Mouse (Mus musculus) hindbrain, postnatal 0 days (tissue): ENCODE results near the gene Cyp4f39. TPM values are rescaled to one million over a fixed set of nuclear protein-coding genes. Genes with fewer than 3 reads are reported as not detected.

Source experiments
- ATAC-seq: fragments of 200-750 bp; cut with Nextera tagmentation; 2 replicates; pipeline ENCODE4 v1.8.0; 2017; ENCODE audit warnings: mild to moderate bottlenecking, moderate TSS enrichment, moderate library complexity
- DNase-seq: peaks from one replicate; pipeline ENCODE4 v3.0.0-alpha.2; 2015; ENCODE audit warnings: low spot score
- H3K27ac ChIP-seq: fragments of 300-500 bp; sonication (generic); 2 replicates; pipeline ENCODE4 v1.5.1; 2014; ENCODE audit warnings: mild to moderate bottlenecking
- H3K27me3 ChIP-seq: fragments of 300-500 bp; sonication (generic); 2 replicates; pipeline ENCODE4 v1.6.1; 2014; ENCODE audit warnings: low read length, mixed read lengths; ENCODE audit not compliant: insufficient read depth
- H3K36me3 ChIP-seq: fragments of 300-500 bp; sonication (generic); 2 replicates; pipeline ENCODE4 v1.6.1; 2014; ENCODE audit warnings: low read length, mixed read lengths; ENCODE audit not compliant: insufficient read depth
- H3K4me1 ChIP-seq: fragments of 300-500 bp; sonication (generic); 2 replicates; pipeline ENCODE4 v1.6.1; 2014; ENCODE audit warnings: antibody characterized with exemption, low read length, mixed read lengths; ENCODE audit not compliant: insufficient read depth
- H3K4me2 ChIP-seq: fragments of 300-500 bp; sonication (generic); 2 replicates; pipeline ENCODE4 v1.6.1; 2014; ENCODE audit warnings: low read depth, mild to moderate bottlenecking, low read length, moderate library complexity, mixed read lengths
- H3K4me3 ChIP-seq: fragments of 300-500 bp; sonication (generic); 2 replicates; pipeline ENCODE4 v1.5.1; 2014; ENCODE audit warnings: low read length
- H3K9ac ChIP-seq: fragments of 300-500 bp; sonication (generic); replicated peaks from 2 replicates; pipeline ENCODE4 v1.6.1; 2014; ENCODE audit warnings: mild to moderate bottlenecking, low read length, moderate library complexity, mixed read lengths
- H3K9me3 ChIP-seq: fragments of 300-500 bp; sonication (generic); 2 replicates; pipeline ENCODE4 v1.6.1; 2016; ENCODE audit warnings: low read length, mixed read lengths
- CTCF ChIP-seq: IDR thresholded peaks from 2 replicates; pipeline ENCODE4 v1.5.1; 2016; ENCODE audit warnings: antibody characterized with exemption, control low read depth, low read depth
- WGBS: fragments of 180-500 bp; shearing (Covaris S2); extraction: QIAGEN DNeasy Blood & Tissue Kit; methylation state at CpG from one replicate; pipeline ENCODE4 v1.1.7; 2014; 5-methylcytosine and 5-hydroxymethylcytosine counted together
- polyA plus RNA-seq: library from polyadenylated mRNA; unstranded; fragments of >200 nt; fragmentation: Nextera tagmentation; extraction: Ambion mirVana; gene quantifications from 2 replicates; pipeline ENCODE4 v1.2.1, GENCODE M21; 2015
- total RNA-seq: library from RNA; depleted of rRNA; stranded (reverse); fragments of >200 nt; gene quantifications from 2 replicates; pipeline ENCODE4 v1.2.3, GENCODE M21; 2014; rRNA removed

The Cyp4f39 gene
- total and polyA plus RNA-seq, 2 experiments from 2014 or later: 1.3 to 3.8 TPM

DNA sequence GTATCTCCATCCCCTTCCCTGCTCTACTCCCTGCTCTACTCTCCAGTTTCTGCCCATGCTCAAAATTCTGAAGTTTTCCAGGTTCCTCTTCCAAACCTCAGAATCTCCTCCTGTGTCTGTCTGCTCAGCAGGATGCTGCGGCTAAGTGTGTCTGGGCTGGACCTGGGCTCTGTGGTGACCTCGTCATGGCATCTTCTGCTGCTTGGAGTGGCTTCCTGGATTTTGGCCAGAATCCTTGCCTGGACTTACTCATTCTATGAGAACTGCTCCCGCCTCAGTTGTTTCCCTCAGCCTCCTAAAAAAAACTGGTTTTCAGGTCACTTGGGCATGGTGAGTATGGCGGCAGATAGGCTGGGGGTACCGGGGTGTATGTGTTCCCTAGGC, 84.3 kb downstream of the Cyp4f39 start:
- Histone ChIP-seq H3K4me3 (peak overlapping the region; percentile 42), H3K4me1 (peaks cover 5% of the 10 kb centered on the region; the same call in 1 of the 2 replicates), H3K4me2 (peak overlapping the region; percentile 64), H3K9me3 (no peaks in the 10 kb centered on the region), H3K9ac (0 out of 2 replicates have a peak overlapping the region, but pooled peaks have one; percentile 37), H3K27ac (peak overlapping the region; percentile 54; the same call in 1 of the 2 replicates), H3K36me3 (no peaks in the 10 kb centered on the region), H3K27me3 (no peaks in the 10 kb centered on the region)
- DNase-seq (no peak), ATAC-seq (no peak)
- 57% methylated on average over 5 of the region's 5 CpGs for WGBS
- TF ChIP-seq CTCF: no peak

Other genes with a start within 250 kb of the Cyp4f39 start
- 34.3 and 46.5 TPM in 2 replicates for gene Brd4, start 168.0 kb upstream of the Cyp4f39 start, total RNA-seq
- gene Brd4, start 168.0 kb upstream of the Cyp4f39 start, polyA plus RNA-seq: 60.8 and 73.8 TPM in 2 replicates
- gene Akap8, start 131.5 kb upstream of the Cyp4f39 start, total RNA-seq: 94.4 and 108 TPM in 2 replicates
- 66.4 and 75.2 TPM in 2 replicates for gene Akap8, start 131.5 kb upstream of the Cyp4f39 start, polyA plus RNA-seq
- gene Akap8l, start 102.1 kb upstream of the Cyp4f39 start, total RNA-seq: 73.6 and 76.3 TPM in 2 replicates
- gene Akap8l, start 102.1 kb upstream of the Cyp4f39 start, polyA plus RNA-seq: 95.7 and 103 TPM in 2 replicates
- 50.4 and 56.8 TPM in 2 replicates for gene Wiz, start 63.3 kb upstream of the Cyp4f39 start, total RNA-seq
- gene Wiz, start 63.3 kb upstream of the Cyp4f39 start, polyA plus RNA-seq: 24.2 and 28.4 TPM in 2 replicates
- 1.2 and 2.8 TPM in 2 replicates for gene Rasal3, start 49.1 kb upstream of the Cyp4f39 start, total RNA-seq
- 0.61 and 1.2 TPM in 2 replicates for gene Rasal3, start 49.1 kb upstream of the Cyp4f39 start, polyA plus RNA-seq
- gene Pglyrp2, start 28.6 kb upstream of the Cyp4f39 start, total RNA-seq: not detected in 2 replicates
- not detected in 2 replicates for gene Pglyrp2, start 28.6 kb upstream of the Cyp4f39 start, polyA plus RNA-seq
- gene Cyp4f17, start 53.3 kb downstream of the Cyp4f39 start, total RNA-seq: 8.6 and 21.8 TPM in 2 replicates
- gene Cyp4f17, start 53.3 kb downstream of the Cyp4f39 start, polyA plus RNA-seq: 10.5 and 11.5 TPM in 2 replicates
- 10.5 and 20.3 TPM in 2 replicates for gene Cyp4f16, start 83.8 kb downstream of the Cyp4f39 start, total RNA-seq
- gene Cyp4f16, start 83.8 kb downstream of the Cyp4f39 start, polyA plus RNA-seq: 14.3 and 16.0 TPM in 2 replicates
- gene Cyp4f37, start 168.6 kb downstream of the Cyp4f39 start, total RNA-seq: not detected in 2 replicates
- gene Cyp4f37, start 168.6 kb downstream of the Cyp4f39 start, polyA plus RNA-seq: 0.53 and 0.97 TPM in 2 replicates
- gene Cyp4f40, start 206.2 kb downstream of the Cyp4f39 start, total RNA-seq: 0.22 TPM in 1 of 2 replicates, not detected in the other
- gene Cyp4f40, start 206.2 kb downstream of the Cyp4f39 start, polyA plus RNA-seq: 0.09 TPM in 1 of 2 replicates, not detected in the other
- 9.5 and 11.9 TPM in 2 replicates for gene Cyp4f15, start 232.9 kb downstream of the Cyp4f39 start, total RNA-seq
- gene Cyp4f15, start 232.9 kb downstream of the Cyp4f39 start, polyA plus RNA-seq: 4.8 and 5.5 TPM in 2 replicates